Mouse (Mus musculus): ENCODE data around the gene Hoxa9. TPM values are rescaled to one million over a fixed set of nuclear protein-coding genes. Genes with fewer than 3 reads are reported as not detected.

Hoxa9 gene
- polyA plus RNA-seq, 1 experiment from 2014 or later = not detected

DNA sequence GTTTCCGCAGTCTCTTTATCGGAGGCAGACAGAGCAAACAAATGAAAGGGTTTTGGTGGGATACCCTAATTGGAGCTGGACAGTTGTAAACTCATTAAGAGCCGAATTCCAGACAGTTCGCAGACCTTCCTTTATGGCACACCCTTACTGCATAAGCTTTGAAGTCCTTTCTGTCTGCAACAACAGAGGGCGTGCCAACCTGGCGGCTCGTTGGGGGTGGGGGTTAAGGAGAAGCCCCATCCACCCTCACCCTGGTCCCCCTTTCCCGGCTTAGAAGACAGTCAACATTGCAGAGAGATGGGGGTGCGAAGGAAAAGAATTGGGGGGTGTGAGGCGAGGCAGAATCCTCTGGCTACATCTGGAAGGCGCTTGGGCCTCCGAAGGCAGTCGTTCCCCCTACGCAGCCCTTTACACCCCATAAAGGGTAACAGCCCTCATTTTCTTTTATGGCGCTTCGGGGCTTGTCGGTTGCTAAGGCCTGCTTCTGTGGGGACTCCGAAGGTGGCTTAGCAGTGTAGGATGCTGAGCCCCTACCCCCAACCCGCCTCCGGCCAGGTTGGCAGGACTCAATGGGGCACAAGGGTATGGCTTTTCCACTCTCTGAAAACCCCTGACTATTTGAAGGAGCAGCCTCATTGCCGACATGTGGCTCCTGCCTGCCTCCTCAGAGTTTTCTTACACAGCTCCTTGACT, 8.8 kb downstream of the Hoxa9 start:
- Histone ChIP-seq H3K9ac (no peak overlapping the region), H3K4me1 (peaks cover 13% of the 10 kb centered on the region), H3K4me2 (peak overlapping the region; percentile 72), H3K27me3 (peaks cover 100% of the 10 kb centered on the region), H3K9me3 (replicated peaks) (no peaks in the 10 kb centered on the region), H3K27ac (no peak overlapping the region), H3K4me3 (peak overlapping the region; percentile 44), H3K36me3 (ENCODE audit: poor library complexity, severe bottlenecking) (no peaks in the 10 kb centered on the region)
- WGBS = 4% methylated on average over 21 of the region's 21 CpGs
- ATAC-seq = no peak

DNA sequence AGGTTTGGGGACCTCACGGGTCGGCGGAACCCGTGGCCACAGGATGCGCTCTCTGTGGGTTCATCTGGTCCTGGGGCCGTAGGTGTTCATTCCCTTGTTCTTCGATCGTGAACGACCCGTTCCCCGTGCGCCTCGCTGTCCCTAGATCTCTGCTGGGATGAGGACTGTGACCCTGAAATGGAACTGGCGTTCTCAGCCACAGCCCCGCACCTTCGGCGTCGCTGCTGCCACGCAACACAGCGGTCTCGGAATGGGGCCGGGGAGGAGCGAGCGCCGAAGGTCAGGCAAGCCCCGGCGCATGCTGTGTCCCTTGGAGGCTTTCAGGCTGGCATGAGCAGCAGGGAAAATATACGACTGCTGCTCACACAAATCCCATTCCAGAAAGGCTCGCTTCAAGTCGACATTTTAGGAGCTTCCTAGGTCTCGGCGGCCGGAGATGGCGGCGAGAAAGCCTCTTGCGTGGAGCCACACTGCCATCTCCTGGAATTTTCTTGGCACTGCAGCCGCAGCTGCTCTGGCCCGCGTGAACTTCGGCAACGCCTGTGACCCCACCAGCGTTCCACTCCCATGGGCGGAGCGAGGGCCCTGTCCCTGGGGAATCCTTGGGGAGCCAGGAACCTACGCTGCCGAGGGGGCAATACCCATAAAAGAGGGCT, 9.4 kb downstream of the Hoxa9 start, which contains the start of gene Hoxa7:
Gene Hoxa7 (minus strand): TSS at position 518 of the 656 bp plus-strand sequence.
- Histone ChIP-seq H3K4me2 (peak within 1 kb of the TSS; percentile 72), H3K27ac (no peak within 1 kb of the TSS), H3K4me1 (peaks cover 17% of the 10 kb centered on the region), H3K9me3 (replicated peaks) (no peaks in the 10 kb centered on the region), H3K9ac (peak within 1 kb of the TSS; percentile 52), H3K27me3 (peaks cover 100% of the 10 kb centered on the region), H3K36me3 (ENCODE audit: poor library complexity, severe bottlenecking) (no peaks in the 10 kb centered on the region), H3K4me3 (peak within 1 kb of the TSS; percentile 44)
- under 1% methylated on average over 46 of the region's 46 CpGs for WGBS
- peak; percentile 61 for ATAC-seq

DNA sequence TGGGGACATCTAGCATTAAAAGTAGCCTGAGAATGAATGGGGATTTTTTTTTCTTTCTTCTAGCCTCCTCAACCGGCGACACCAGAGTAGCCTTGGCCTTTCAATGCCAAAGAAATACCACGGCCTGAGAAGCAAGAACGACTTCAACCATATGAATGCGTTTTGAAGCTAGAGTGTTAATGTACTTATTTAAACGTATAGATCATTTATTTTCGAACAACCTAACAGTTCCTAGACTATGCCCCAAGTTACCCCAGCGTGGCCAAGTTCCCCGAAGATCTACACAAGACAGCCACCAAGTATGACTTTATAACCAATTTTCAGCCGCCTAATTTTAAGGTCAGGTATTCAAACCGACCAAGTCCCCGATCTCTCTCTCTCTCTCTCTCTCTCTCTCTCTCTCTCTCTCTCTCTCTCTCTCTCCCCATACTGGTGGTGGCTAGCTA, 10.0 kb downstream of the Hoxa9 start:
- 7% methylated on average over 12 of the region's 12 CpGs for WGBS
- ATAC-seq = no peak
- peak overlapping the region; percentile 72 for H3K4me2 ChIP-seq
- no peaks in the 10 kb centered on the region for H3K36me3 ChIP-seq (ENCODE audit: poor library complexity, severe bottlenecking)
- H3K27me3 ChIP-seq = peaks cover 100% of the 10 kb centered on the region
- peak overlapping the region; percentile 44 for H3K4me3 ChIP-seq
- peaks cover 17% of the 10 kb centered on the region for H3K4me1 ChIP-seq
- H3K9ac ChIP-seq = no peak overlapping the region
- H3K27ac ChIP-seq = no peak overlapping the region
- H3K9me3 ChIP-seq (replicated peaks) = no peaks in the 10 kb centered on the region

DNA sequence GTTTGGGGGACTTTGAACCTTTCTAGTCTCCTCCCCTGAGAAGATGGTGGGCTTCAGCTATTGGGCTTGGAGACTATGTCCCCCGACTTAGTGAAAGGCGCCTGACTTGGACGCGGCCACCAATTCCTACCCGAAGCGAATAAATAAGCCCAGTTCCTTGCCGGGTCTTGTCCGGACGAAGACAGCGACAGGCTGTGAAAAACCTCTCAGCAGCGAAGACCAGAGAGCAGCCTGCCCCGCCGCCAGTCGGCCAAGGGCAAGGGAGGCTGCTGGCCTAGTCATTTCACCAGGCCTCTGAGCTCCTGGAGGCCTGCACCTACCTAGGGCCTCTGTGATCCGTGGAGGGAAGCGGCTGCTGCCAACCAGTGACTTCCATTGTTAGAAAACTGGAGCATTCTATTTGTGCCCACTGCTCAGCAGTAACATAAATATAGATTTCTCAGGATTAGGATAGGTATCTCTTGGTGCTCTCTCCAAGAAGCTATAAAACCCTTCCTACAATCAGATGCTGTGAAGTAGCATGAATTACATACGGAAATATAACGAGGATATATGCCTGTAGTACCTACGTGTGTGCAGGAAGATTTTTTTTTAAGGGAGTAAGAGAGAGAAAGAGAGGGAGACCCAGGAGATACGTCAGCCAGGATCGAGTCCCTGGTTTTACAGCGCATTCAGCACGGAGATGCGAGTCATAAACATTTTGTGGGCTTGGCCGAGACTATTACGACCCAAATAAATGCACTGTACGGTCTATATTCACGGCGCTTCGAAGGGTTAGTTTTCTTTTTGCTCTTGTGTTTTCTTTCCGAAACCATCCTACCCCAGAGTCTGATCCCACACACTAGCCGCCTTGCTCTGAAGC, 10.7 kb downstream of the Hoxa9 start:
- peaks cover 17% of the 10 kb centered on the region for H3K4me1 ChIP-seq
- H3K9ac ChIP-seq = no peak overlapping the region
- no peaks in the 10 kb centered on the region for H3K9me3 ChIP-seq (replicated peaks)
- no peak for ATAC-seq
- H3K36me3 ChIP-seq (ENCODE audit: poor library complexity, severe bottlenecking) = no peaks in the 10 kb centered on the region
- H3K4me2 ChIP-seq = no peak overlapping the region
- no peak overlapping the region for H3K4me3 ChIP-seq
- H3K27ac ChIP-seq = no peak overlapping the region
- WGBS = 10% methylated on average over 32 of the region's 32 CpGs
- H3K27me3 ChIP-seq = peaks cover 100% of the 10 kb centered on the region

DNA sequence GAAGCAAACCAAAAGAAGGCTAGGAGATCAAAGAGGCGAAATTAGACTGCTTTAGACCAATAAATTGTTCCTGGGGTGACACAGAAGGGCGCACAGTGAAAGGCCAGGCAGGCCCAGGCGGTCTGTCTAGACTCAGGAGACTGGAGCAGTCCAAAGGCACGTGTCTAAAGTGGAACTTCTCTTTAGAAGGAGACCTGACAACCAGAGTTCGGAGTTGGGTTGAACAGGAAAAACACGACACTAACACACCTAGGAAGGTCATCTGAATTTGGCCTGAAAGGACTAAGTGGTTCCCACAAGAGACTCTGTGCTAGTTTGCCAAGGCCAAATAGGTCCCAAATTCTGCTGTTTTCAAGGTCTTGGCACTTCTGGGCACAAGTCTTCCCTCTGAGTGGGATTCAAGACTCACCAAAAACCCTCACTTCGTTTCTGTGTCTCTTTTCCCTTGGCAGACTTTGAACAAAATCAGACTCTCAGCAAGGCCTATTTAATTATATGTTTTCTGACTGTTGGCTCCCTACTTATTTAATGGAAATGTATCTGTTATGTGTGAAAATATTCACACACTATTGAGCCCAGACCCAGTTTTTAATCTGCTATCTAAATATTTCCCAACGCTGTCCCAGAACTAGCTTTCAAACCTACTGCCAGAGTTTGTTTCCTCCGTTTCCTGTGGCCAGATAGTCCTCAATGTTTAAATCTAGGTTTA, 11.5 kb downstream of the Hoxa9 start:
- peaks cover 17% of the 10 kb centered on the region for H3K4me1 ChIP-seq
- 17% methylated on average over 9 of the region's 9 CpGs for WGBS
- no peaks in the 10 kb centered on the region for H3K36me3 ChIP-seq (ENCODE audit: poor library complexity, severe bottlenecking)
- no peak overlapping the region for H3K4me3 ChIP-seq
- H3K4me2 ChIP-seq = no peak overlapping the region
- no peaks in the 10 kb centered on the region for H3K9me3 ChIP-seq (replicated peaks)
- ATAC-seq = no peak
- peaks cover 100% of the 10 kb centered on the region for H3K27me3 ChIP-seq
- H3K9ac ChIP-seq = no peak overlapping the region
- no peak overlapping the region for H3K27ac ChIP-seq

DNA sequence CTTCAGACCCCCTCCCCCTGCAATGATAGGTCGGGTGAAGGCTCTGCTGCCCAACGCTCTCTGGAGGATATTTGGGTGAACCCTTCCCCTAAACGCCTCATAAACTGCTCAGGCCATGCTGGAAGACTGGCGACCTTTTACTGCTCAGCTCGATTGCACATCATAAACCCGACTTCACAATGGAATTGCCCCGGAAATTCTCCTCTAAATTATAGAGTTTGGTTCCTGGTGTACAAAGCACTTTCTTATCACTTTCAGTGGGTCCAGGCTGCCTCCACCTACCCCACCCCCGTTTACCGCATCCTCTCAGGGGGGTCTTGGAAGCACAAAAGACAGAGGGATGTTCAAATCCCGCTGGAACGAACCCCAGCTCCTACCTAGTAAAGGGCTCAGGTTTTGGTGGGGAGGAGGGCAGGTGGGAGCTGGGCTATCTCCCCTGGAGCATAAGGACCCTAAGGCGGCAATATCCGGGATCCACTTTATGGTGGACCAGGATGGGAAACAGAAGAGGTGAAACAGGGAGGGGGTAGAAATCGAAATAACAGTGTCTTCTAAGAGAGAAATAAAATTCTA, 12.2 kb downstream of the Hoxa9 start:
- H3K9ac ChIP-seq = no peak overlapping the region
- no peak overlapping the region for H3K4me2 ChIP-seq
- H3K36me3 ChIP-seq (ENCODE audit: poor library complexity, severe bottlenecking) = no peaks in the 10 kb centered on the region
- peaks cover 100% of the 10 kb centered on the region for H3K27me3 ChIP-seq
- no peaks in the 10 kb centered on the region for H3K9me3 ChIP-seq (replicated peaks)
- H3K4me3 ChIP-seq = no peak overlapping the region
- H3K4me1 ChIP-seq = peaks cover 17% of the 10 kb centered on the region
- 6% methylated on average over 14 of the region's 14 CpGs for WGBS
- no peak overlapping the region for H3K27ac ChIP-seq
- ATAC-seq = no peak

DNA sequence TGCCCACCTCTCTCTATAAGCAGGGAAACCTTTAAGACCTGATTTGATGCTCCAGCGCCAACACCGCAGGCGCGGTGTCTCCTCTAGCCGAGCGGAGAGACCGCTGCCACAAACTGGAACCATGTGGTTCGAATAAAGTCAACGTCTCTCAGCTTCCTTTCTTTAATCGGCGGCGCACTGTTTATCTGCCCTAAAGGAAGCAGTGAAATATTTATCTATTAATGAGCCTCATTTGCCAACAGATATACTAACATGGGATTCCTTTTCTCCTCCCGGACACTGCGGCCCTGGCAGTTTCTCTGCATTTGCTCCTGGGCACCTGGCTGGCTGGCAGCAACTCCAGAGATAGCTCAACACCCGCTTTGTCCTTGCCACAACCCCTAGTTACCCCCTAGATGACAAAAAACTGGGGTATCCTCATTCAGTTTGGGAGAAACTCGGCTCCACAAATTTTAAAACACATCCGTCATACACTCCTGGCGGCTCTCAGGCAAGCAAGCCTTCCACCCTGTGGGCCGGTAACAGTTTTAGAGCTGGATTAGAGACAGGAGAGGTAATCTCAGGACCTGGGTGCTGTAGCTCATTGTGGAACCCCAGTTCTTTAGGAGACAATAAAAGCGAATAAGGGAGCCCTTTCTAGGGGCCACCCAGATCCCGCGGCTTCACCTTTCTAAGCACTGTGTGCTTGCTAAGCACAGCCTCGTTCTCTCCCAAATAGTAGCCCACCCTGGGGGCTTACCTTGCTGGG, 12.8 kb downstream of the Hoxa9 start:
- no peak for ATAC-seq
- no peaks in the 10 kb centered on the region for H3K36me3 ChIP-seq (ENCODE audit: poor library complexity, severe bottlenecking)
- H3K4me1 ChIP-seq = peaks cover 18% of the 10 kb centered on the region
- peaks cover 100% of the 10 kb centered on the region for H3K27me3 ChIP-seq
- no peak overlapping the region for H3K27ac ChIP-seq
- WGBS = 4% methylated on average over 23 of the region's 23 CpGs
- H3K4me2 ChIP-seq = no peak overlapping the region
- H3K4me3 ChIP-seq = no peak overlapping the region
- no peak overlapping the region for H3K9ac ChIP-seq
- no peaks in the 10 kb centered on the region for H3K9me3 ChIP-seq (replicated peaks)

DNA sequence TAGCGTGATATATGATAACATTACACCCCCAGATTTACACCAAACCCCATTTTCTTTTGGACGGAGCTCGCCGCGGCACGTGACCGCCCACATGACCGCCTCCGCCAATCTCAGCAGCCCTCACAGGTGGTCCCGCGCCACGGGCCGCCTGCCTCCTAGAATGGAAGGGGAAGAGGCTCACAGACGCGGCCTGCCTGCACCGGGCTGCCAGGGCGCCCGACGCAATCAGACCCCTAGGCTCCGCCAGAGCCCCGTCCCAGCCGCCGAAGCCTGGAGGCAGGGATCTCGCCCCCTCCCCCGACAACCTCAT, 13.5 kb downstream of the Hoxa9 start:
- peak; percentile 66; the same call in 1 of the 2 replicates for ATAC-seq

DNA sequence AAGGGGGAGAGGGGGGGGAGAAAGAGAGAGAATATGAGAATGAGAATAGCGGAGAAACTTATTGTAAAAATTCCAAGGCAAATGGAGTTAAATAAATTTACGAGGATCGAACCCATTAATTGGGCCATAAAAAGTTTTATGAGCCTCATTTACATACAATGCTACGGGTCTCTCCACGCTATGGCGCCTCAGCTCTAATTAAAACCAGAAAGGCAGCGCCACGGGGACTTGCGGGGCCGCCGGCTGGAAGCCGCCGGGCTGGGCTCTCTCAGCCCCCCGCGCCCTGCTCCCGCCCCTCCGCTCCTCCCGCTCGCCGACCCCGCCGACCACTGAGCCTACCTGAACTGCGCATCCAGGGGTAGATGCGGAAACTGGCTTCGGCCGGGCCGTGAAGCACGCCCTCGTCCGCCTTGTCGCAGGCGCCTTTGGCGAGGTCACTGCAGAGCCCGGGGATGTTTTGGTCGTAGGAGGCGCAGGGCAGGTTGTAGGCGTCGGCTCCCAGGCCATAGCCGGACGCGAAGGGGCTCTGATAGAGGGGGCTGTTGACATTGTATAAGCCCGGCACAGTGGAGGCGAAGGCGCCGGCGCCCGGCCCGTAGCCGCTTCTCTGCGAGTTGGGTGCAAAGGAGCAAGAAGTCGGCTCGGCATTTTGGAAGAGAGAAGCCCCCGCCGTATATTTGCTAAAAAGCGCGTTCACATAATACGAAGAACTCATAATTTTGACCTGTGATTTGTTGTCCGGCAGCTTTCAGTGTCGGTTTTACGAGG, 14.0 kb downstream of the Hoxa9 start:
- H3K27ac ChIP-seq = no peak overlapping the region
- 3% methylated on average over 60 of the region's 60 CpGs for WGBS

More for the DNA sequence above, 13.5 kb downstream of the Hoxa9 start:
- peak overlapping the region; percentile 50 for H3K4me2 ChIP-seq
- H3K9ac ChIP-seq = no peak overlapping the region
- H3K36me3 ChIP-seq (ENCODE audit: poor library complexity, severe bottlenecking) = no peaks in the 10 kb centered on the region
- no peaks in the 10 kb centered on the region for H3K9me3 ChIP-seq (replicated peaks)
- H3K27me3 ChIP-seq = peaks cover 100% of the 10 kb centered on the region
- no peak overlapping the region for H3K27ac ChIP-seq
- H3K4me1 ChIP-seq = peaks cover 19% of the 10 kb centered on the region
- H3K4me3 ChIP-seq = peak overlapping the region; percentile 28
- under 1% methylated on average over 25 of the region's 25 CpGs for WGBS

DNA sequence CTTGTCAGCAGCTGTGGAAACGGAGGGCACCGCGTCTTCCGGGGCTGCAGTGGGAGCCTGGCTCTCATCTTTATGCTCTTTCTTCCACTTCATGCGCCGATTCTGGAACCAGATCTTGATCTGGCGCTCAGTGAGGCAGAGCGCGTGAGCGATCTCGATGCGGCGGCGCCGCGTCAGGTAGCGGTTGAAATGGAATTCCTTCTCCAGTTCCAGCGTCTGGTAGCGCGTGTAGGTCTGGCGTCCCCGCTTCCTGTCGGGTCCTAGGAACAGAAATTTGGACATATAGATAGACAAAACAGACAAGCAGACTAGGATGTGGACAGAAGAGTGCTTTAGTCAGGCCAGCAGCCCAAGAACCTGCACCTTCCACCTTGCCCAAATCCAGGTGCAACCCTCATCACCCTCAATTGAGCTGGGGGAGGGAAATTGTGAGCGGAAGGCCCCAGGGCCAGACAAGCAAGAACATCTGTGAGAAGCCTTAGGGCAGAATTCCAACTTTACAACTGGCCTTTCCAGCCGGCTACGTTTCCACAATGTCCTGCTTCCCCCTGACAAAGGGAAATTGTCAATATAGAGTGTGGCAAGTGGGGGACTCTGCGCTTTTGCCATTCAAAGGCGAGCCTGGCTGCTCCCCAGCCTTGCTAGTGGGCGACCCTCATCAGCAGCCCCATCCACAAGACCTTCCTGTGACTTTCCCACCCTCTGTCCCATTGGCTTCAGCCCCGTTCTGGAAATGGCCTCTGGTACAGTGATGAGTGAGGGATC, 14.9 kb downstream of the Hoxa9 start:
- Histone ChIP-seq H3K27ac (no peak overlapping the region), H3K36me3 (ENCODE audit: poor library complexity, severe bottlenecking) (no peaks in the 10 kb centered on the region)

More for the DNA sequence above, 14.0 kb downstream of the Hoxa9 start:
- Histone ChIP-seq H3K4me3 (peak overlapping the region; percentile 28), H3K4me2 (peak overlapping the region; percentile 50), H3K27me3 (peaks cover 100% of the 10 kb centered on the region), H3K36me3 (ENCODE audit: poor library complexity, severe bottlenecking) (no peaks in the 10 kb centered on the region), H3K9me3 (replicated peaks) (no peaks in the 10 kb centered on the region), H3K9ac (no peak overlapping the region), H3K4me1 (peaks cover 18% of the 10 kb centered on the region)
- ATAC-seq = no peak

More for the DNA sequence above, 14.9 kb downstream of the Hoxa9 start:
- no peak for ATAC-seq
- Histone ChIP-seq H3K9ac (no peak overlapping the region), H3K4me1 (peaks cover 12% of the 10 kb centered on the region), H3K4me3 (no peak overlapping the region), H3K27me3 (peaks cover 100% of the 10 kb centered on the region), H3K9me3 (replicated peaks) (no peaks in the 10 kb centered on the region), H3K4me2 (no peak overlapping the region)
- 1% methylated on average over 30 of the region's 30 CpGs for WGBS

Data from forebrain, embryonic 13.5 days (tissue).